Mouse (Mus musculus) inflammation-experienced regulatory T-cells (primary cell): ENCODE data around the gene Perp. TPM values are rescaled to one million over a fixed set of nuclear protein-coding genes. Genes with fewer than 3 reads are reported as not detected.

ENCODE experiments used
- polyA plus RNA-seq, 2 experiments: library from polyadenylated mRNA; unstranded; fragments of 100-300 nt; shearing (Covaris generic); gene quantifications; one replicate each; pipeline ENCODE4 v1.2.1; 2017

Gene Perp
- 1 to 10 TPM in 1 of 2 experiments, under 1 TPM in 1; 0.28 to 3.1 TPM for polyA plus RNA-seq

DNA sequence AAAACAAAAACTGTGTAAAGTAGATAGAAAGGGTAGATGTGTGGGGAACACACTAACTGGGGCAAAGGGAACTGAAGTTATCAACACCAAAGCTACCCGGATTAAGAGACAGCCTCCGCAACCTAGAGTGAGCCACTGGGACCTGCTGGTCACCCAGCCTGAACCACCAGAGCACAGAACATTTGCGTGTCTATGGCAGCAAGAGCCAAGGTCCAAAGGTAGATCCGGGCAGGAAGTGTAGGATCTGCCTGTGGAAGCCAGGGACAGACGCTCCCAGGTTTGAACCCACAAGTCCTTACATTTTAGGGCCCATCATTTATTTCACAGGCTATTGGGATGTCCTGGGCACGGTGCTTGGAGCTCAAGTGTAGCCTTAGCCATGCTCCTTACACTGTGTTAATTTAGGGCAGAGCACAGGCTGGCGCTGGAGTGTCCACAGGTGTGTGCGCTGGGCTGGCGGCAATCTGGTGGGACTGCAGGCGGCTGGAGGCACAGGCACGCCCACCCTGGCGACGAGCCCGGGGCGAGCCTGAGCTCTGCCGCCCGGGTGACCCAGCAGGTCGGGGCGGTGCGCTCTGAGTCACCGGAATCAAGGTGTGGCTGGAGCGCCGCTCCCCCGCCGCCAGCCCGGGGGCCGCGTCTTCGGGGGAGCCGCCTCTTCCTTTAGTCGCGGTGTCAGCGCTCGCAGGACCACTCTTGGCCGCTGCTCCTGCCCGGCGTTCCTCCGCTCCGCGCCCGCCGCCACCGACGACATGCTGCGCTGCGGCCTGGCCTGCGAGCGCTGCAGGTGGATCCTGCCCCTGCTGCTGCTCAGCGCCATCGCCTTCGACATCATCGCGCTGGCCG lies at the start of gene Perp:
Perp (plus strand) TSS at position 580 of the 846 bp plus-strand sequence.

Other genes starting within 250 kb of the Perp start
- 1 to 10 TPM in 1 of 2 experiments, under 1 TPM in 1; 0.71 to 1.3 TPM for gene Arfgef3, start 101.1 kb upstream of the Perp start, polyA plus RNA-seq
- not detected for gene Gm4922, start 58.2 kb upstream of the Perp start, polyA plus RNA-seq
- 10 to 100 TPM; 64.3 to 80.0 TPM for gene Tnfaip3, start 170.6 kb downstream of the Perp start, polyA plus RNA-seq